Comparison of ENCODE assay signal across 11 mouse cellular contexts in genomic region chr7:142553417-142554335, GRCm38 (mm10). TPM values are rescaled to one million over a fixed set of nuclear protein-coding genes. Genes with fewer than 3 reads are reported as not detected.
DNase-seq lines count a peak whose midpoint lies in the region; ATAC-seq and TF ChIP-seq lines count a peak whose summit lies in the region.
"Had no signal": no experiment of that assay in that cellular context is flagged by ENCODE, and none has a peak within 500 bp of the region (broad histone marks: within the 10 kb centered on the region; RNA-seq: fewer than 3 reads in every experiment).

No protein-coding gene starts in this region.

- H3K9me3 ChIP-seq in forebrain, embryonic 10.5 days = no peaks in the 10 kb centered on the region
- no peaks in the 10 kb centered on the region for H3K9me3 ChIP-seq in forebrain, embryonic 14.5 days (replicated peaks; ENCODE audit: control insufficient read depth, low read length)
- H3K9me3 ChIP-seq in kidney, embryonic 14.5 days (ENCODE audit: control insufficient read depth, low read length) = no peaks in the 10 kb centered on the region
- H3K9me3 ChIP-seq in limb, embryonic 14.5 days (ENCODE audit: control insufficient read depth, low read length) = no peaks in the 10 kb centered on the region
- H3K9me3 ChIP-seq: G1E had no signal

- peaks cover 82% of the 10 kb centered on the region for H3K4me1 ChIP-seq in forebrain, embryonic 10.5 days
- H3K4me1 ChIP-seq in forebrain, embryonic 14.5 days (ENCODE audit: control insufficient read depth, insufficient read depth, low read length) = peaks cover 8% of the 10 kb centered on the region
- H3K4me1 ChIP-seq in kidney, embryonic 14.5 days (ENCODE audit: control insufficient read depth, insufficient read depth, low read length) = peaks cover 41% of the 10 kb centered on the region
- peaks cover 46% of the 10 kb centered on the region for H3K4me1 ChIP-seq in limb, embryonic 14.5 days (ENCODE audit: control insufficient read depth, insufficient read depth, low read length)

- no peak overlapping the region for H3K4me3 ChIP-seq in forebrain, embryonic 10.5 days
- H3K4me3 ChIP-seq in forebrain, embryonic 14.5 days (ENCODE audit: low read depth, low read length) = no peak overlapping the region
- H3K4me3 ChIP-seq in kidney, embryonic 14.5 days (ENCODE audit: low read length) = no peak overlapping the region
- no peak overlapping the region for H3K4me3 ChIP-seq in limb, embryonic 14.5 days (replicated peaks; ENCODE audit: low read length)

- H3K9ac ChIP-seq in forebrain, embryonic 14.5 days (ENCODE audit: low read length) = no peak overlapping the region
- H3K9ac ChIP-seq in kidney, embryonic 14.5 days (ENCODE audit: low read depth, low read length) = peak overlapping the region; percentile 20; the same call in 1 of the 2 replicates
- H3K9ac ChIP-seq in limb, embryonic 14.5 days (ENCODE audit: low read depth, low read length, severe bottlenecking) = 0 out of 2 replicates have a peak overlapping the region, but pooled peaks have one; percentile 12

- H3K27ac ChIP-seq in forebrain, embryonic 10.5 days = peak overlapping the region; percentile 81
- no peak overlapping the region; the same call in 1 of the 2 replicates for H3K27ac ChIP-seq in forebrain, embryonic 14.5 days (ENCODE audit: low read depth, low read length)
- H3K27ac ChIP-seq in kidney, embryonic 14.5 days (ENCODE audit: low read depth, low read length) = peak overlapping the region; percentile 90
- peak overlapping the region; percentile 95 for H3K27ac ChIP-seq in limb, embryonic 14.5 days (replicated peaks; ENCODE audit: low read depth, low read length)

- no peak for DNase-seq in forebrain, embryonic 10.5 days (ENCODE audit: extremely low spot score, low spot score)
- DNase-seq in forebrain, embryonic 14.5 days (ENCODE audit: low spot score) = no peak
- DNase-seq in kidney, adult 18-20 months = no peak
- peak; percentile 76 for DNase-seq in embryo, embryonic 9.5 days (ENCODE audit: extremely low spot score)
- peak; percentile 67 for DNase-seq in limb, embryonic 14.5 days (ENCODE audit: low spot score)
- DNase-seq in layer of hippocampus, adult 8-10 months (ENCODE audit: low spot score in 2 of 2) = no peak
- DNase-seq in frontal cortex, postnatal 36 days (ENCODE audit: low spot score in 2 of 2) = no peak
- DNase-seq: spleen, adult 18-20 months had no signal

- no peak overlapping the region for H3K4me2 ChIP-seq in forebrain, embryonic 14.5 days (ENCODE audit: low read length)
- no peak overlapping the region for H3K4me2 ChIP-seq in kidney, embryonic 14.5 days (replicated peaks; ENCODE audit: low read depth, low read length)
- peak overlapping the region; percentile 13; the same call in 1 of the 2 replicates for H3K4me2 ChIP-seq in limb, embryonic 14.5 days (replicated peaks; ENCODE audit: low read depth, low read length, severe bottlenecking)

- no peak for TF ChIP-seq POLR2A in limb, embryonic 14.5 days (IDR thresholded peaks at IDR 0.05; ENCODE audit: borderline replicate concordance, extremely low read depth, insufficient read depth, insufficient read length)

- WGBS in forebrain, embryonic 10.5 days = 42% methylated on average over 11 of the region's 11 CpGs
- 40% methylated on average over 11 of the region's 11 CpGs for WGBS in forebrain, embryonic 14.5 days
- 11% methylated on average over 11 of the region's 11 CpGs for WGBS in kidney, embryonic 14.5 days
- whole genome bisulfite sequencing in limb, embryonic 14.5 days = 7% methylated on average over 11 of the region's 11 CpGs

- H3K27me3 ChIP-seq in forebrain, embryonic 10.5 days (ENCODE audit: poor library complexity, severe bottlenecking) = no peaks in the 10 kb centered on the region
- no peaks in the 10 kb centered on the region for H3K27me3 ChIP-seq in forebrain, embryonic 14.5 days (replicated peaks; ENCODE audit: control insufficient read depth, insufficient read depth, low read length)
- no peaks in the 10 kb centered on the region for H3K27me3 ChIP-seq in kidney, embryonic 14.5 days (ENCODE audit: control insufficient read depth, insufficient read depth, low read length)
- no peaks in the 10 kb centered on the region for H3K27me3 ChIP-seq in limb, embryonic 14.5 days (ENCODE audit: control insufficient read depth, insufficient read depth, low read length)

- no peaks in the 10 kb centered on the region for H3K36me3 ChIP-seq in forebrain, embryonic 10.5 days (replicated peaks)
- no peaks in the 10 kb centered on the region for H3K36me3 ChIP-seq in forebrain, embryonic 14.5 days (ENCODE audit: control insufficient read depth, insufficient read depth, low read length)
- no peaks in the 10 kb centered on the region for H3K36me3 ChIP-seq in kidney, embryonic 14.5 days (ENCODE audit: control insufficient read depth, insufficient read depth, low read length)
- no peaks in the 10 kb centered on the region for H3K36me3 ChIP-seq in limb, embryonic 14.5 days (ENCODE audit: control insufficient read depth, insufficient read depth, low read length)
- H3K36me3 ChIP-seq: G1E had no signal

- no peak for ATAC-seq in forebrain, embryonic 14.5 days
- peak; percentile 53 for ATAC-seq in kidney, embryonic 14.5 days (ENCODE audit: low FRiP score, low TSS enrichment)
- ATAC-seq in limb, embryonic 14.5 days (ENCODE audit: low FRiP score, low read depth) = peak; percentile 35

RNA-seq across cellular contexts. Expression of gene Mrpl23, which starts 21.2 kb away (rescaled TPM):
- 15.8 and 16.1 TPM in 2 replicates for polyA plus RNA-seq in forebrain, embryonic 10.5 days (2016; fragmentation: Nextera tagmentation; extraction: Ambion mirVana)
- 21.7 and 28.7 TPM in 2 replicates for polyA plus RNA-seq in forebrain, embryonic 14.5 days (2014; fragmentation: Nextera tagmentation; extraction: Ambion mirVana)
- 30.3 and 33.4 TPM in 2 replicates for polyA plus RNA-seq in kidney, embryonic 14.5 days (2014; fragmentation: Nextera tagmentation; extraction: Ambion mirVana)
- polyA plus RNA-seq in limb, embryonic 14.5 days (2012; rRNA removed) = 94.6 and 97.2 TPM in 2 replicates
- 30.0 and 40.8 TPM in 2 replicates for polyA plus RNA-seq in limb, embryonic 14.5 days (2014; fragmentation: Nextera tagmentation; extraction: Ambion mirVana)
- total RNA-seq in layer of hippocampus, adult 8-10 months (2022) = 1 to 10 TPM; 4.8 to 6.8 (median 5.7) TPM

RNA-seq across cellular contexts. Expression of gene Tnnt3, which starts 55.0 kb away (rescaled TPM):
- 0.33 and 1.1 TPM in 2 replicates for polyA plus RNA-seq in forebrain, embryonic 10.5 days (2016; fragmentation: Nextera tagmentation; extraction: Ambion mirVana)
- 0.42 and 0.53 TPM in 2 replicates for polyA plus RNA-seq in forebrain, embryonic 14.5 days (2014; fragmentation: Nextera tagmentation; extraction: Ambion mirVana)
- polyA plus RNA-seq in kidney, embryonic 14.5 days (2014; fragmentation: Nextera tagmentation; extraction: Ambion mirVana) = 3.2 and 3.5 TPM in 2 replicates
- 42.5 and 114 TPM in 2 replicates for polyA plus RNA-seq in limb, embryonic 14.5 days (2012; rRNA removed)
- polyA plus RNA-seq in limb, embryonic 14.5 days (2014; fragmentation: Nextera tagmentation; extraction: Ambion mirVana) = 101 and 183 TPM in 2 replicates
- 1 to 10 TPM in 2 of 4 experiments, not detected in 2; 1.2 to 3.8 TPM for total RNA-seq in layer of hippocampus, adult 8-10 months (2022)
- total RNA-seq: G1E; layer of hippocampus, postnatal 25 days had no signal
- polyA plus RNA-seq: G1E had no signal

Comparison
In these comparisons a context has a peak if more than half of its experiments do, and no peak if none do; other contexts are left out.
1. DNase-seq: peak in embryo, embryonic 9.5 days (single experiment) and limb, embryonic 14.5 days (single experiment); none in forebrain, embryonic 10.5 days (single experiment), forebrain, embryonic 14.5 days (single experiment), kidney, adult 18-20 months (single experiment), layer of hippocampus, adult 8-10 months (0 of 2) and frontal cortex, postnatal 36 days (0 of 2).